9 mouse cellular contexts compared by ENCODE assay signal in genomic region chr15:88036146-88037000, GRCm38 (mm10).
DNase-seq lines count a peak whose midpoint lies in the region; ATAC-seq and TF ChIP-seq lines count a peak whose summit lies in the region.
"Had no signal": no experiment of that assay in that cellular context is flagged by ENCODE, and none has a peak within 500 bp of the region (broad histone marks: within the 10 kb centered on the region; RNA-seq: fewer than 3 reads in every experiment).

No protein-coding gene starts in this region.

- H3K9ac ChIP-seq in lung, postnatal 0 days (replicated peaks; ENCODE audit: low read depth) = no peak overlapping the region
- H3K9ac ChIP-seq in neural tube, embryonic 15.5 days (replicated peaks) = no peak overlapping the region

- no peaks in the 10 kb centered on the region for H3K9me3 ChIP-seq in lung, postnatal 0 days (ENCODE audit: low read length)
- H3K9me3 ChIP-seq in neural tube, embryonic 15.5 days (replicated peaks) = no peaks in the 10 kb centered on the region

- intact Hi-C loops in left cerebral cortex, postnatal 4 days (cut with DNase I) = no loop called here
- intact Hi-C loops in left cerebral cortex, adult 2 months (cut with DNase I) = no loop called here

- peak; percentile 15 to 30 for DNase-seq in cerebellum, postnatal 14 days
- no peak for DNase-seq in cerebellum, adult 18-20 months
- peak; percentile 38 for DNase-seq in left cerebral cortex, postnatal 4 days
- no peak for DNase-seq in left cerebral cortex, adult 2 months (ENCODE audit: extremely low spot score in 1 of 2, low spot score in 2 of 2)
- peak; percentile 8 for DNase-seq in lung, postnatal 0 days (ENCODE audit: low spot score)
- DNase-seq in testis, postnatal 10 days (ENCODE audit: low spot score) = no peak
- no peak for DNase-seq in frontal cortex, postnatal 36 days (ENCODE audit: low spot score in 2 of 2)
- DNase-seq: gastrocnemius, postnatal 10 days had no signal

- H3K27ac ChIP-seq in left cerebral cortex, adult 2 months = no peak overlapping the region
- no peak overlapping the region for H3K27ac ChIP-seq in lung, postnatal 0 days (ENCODE audit: low read length)
- 0 out of 2 replicates have a peak overlapping the region, but pooled peaks have one; percentile 18 for H3K27ac ChIP-seq in neural tube, embryonic 15.5 days (replicated peaks)

- no peak for ATAC-seq in lung, postnatal 0 days
- peak; percentile 24; the same call in 1 of the 2 replicates for ATAC-seq in neural tube, embryonic 15.5 days (ENCODE audit: low FRiP score)

- no peak overlapping the region for H3K4me2 ChIP-seq in lung, postnatal 0 days (replicated peaks; ENCODE audit: low read depth, low read length)
- H3K4me2 ChIP-seq in neural tube, embryonic 15.5 days = peak overlapping the region; percentile 9; the same call in 1 of the 2 replicates

- H3K4me1 ChIP-seq in lung, postnatal 0 days (ENCODE audit: insufficient read depth, low read depth, low read length) = no peaks in the 10 kb centered on the region
- peaks cover 12% of the 10 kb centered on the region for H3K4me1 ChIP-seq in neural tube, embryonic 15.5 days

- no peaks in the 10 kb centered on the region for H3K27me3 ChIP-seq in lung, postnatal 0 days (replicated peaks; ENCODE audit: insufficient read depth, low read length)
- no peaks in the 10 kb centered on the region for H3K27me3 ChIP-seq in neural tube, embryonic 15.5 days (replicated peaks)

- H3K4me3 ChIP-seq in left cerebral cortex, adult 2 months = no peak overlapping the region
- no peak overlapping the region for H3K4me3 ChIP-seq in lung, postnatal 0 days (ENCODE audit: low read depth, low read length)
- no peak overlapping the region for H3K4me3 ChIP-seq in neural tube, embryonic 15.5 days (replicated peaks)

- no peaks in the 10 kb centered on the region for H3K36me3 ChIP-seq in lung, postnatal 0 days (ENCODE audit: insufficient read depth, low read length)
- no peaks in the 10 kb centered on the region for H3K36me3 ChIP-seq in neural tube, embryonic 15.5 days

- no peak for TF ChIP-seq CTCF in left cerebral cortex, adult 2 months (IDR thresholded peaks at IDR 0.05)
- TF ChIP-seq CTCF in lung, postnatal 0 days (IDR thresholded peaks at IDR 0.05) = no peak

- TF ChIP-seq EP300 in lung, postnatal 0 days (IDR thresholded peaks at IDR 0.05) = no peak

- 38% methylated on average over 22 of the region's 22 CpGs for WGBS in lung, postnatal 0 days
- 40% methylated on average over 22 of the region's 22 CpGs for WGBS in neural tube, embryonic 15.5 days

Comparison
In these comparisons a context has a peak if more than half of its experiments do, and no peak if none do; other contexts are left out.
1. DNase-seq: peak in cerebellum, postnatal 14 days (2 of 2), left cerebral cortex, postnatal 4 days (single experiment) and lung, postnatal 0 days (single experiment); none in cerebellum, adult 18-20 months (0 of 2), left cerebral cortex, adult 2 months (0 of 2), testis, postnatal 10 days (single experiment) and frontal cortex, postnatal 36 days (0 of 2).